Mouse (Mus musculus): ENCODE measurements around the gene Rcn3. TPM values are rescaled to one million over a fixed set of nuclear protein-coding genes. Genes with fewer than 3 reads are reported as not detected.

Rcn3 gene
- polyA plus RNA-seq, 1 experiment from 2014 or later = 326 TPM

DNA sequence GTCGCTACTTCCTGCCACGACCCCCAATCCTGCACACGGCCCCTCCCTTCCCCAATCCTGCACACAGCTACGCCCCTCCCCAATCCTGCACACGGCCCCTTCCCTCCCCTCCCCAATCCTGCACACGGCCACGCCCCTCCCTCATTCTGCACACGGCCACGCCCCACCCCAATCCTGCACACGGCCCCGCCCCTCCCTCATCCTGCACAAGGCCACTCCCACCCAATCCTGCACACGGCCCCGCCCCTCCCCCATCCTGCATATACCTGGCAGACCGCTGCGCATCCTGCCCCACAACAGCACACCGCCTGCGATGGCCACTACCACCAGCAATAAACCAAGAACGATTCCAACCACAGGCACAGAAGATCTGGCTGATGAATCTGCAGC lies 1.5 kb upstream of the Rcn3 start:
- Histone ChIP-seq H3K36me3 (ENCODE audit: control insufficient read depth, insufficient read depth, low read length) (peaks cover 5% of the 10 kb centered on the region; the same call in 1 of the 2 replicates), H3K9me3 (ENCODE audit: control insufficient read depth, low read length) (no peaks in the 10 kb centered on the region), H3K4me1 (replicated peaks; ENCODE audit: control insufficient read depth, insufficient read depth, low read length) (peaks cover 20% of the 10 kb centered on the region), H3K27me3 (ENCODE audit: control insufficient read depth, insufficient read depth, low read depth, low read length) (no peaks in the 10 kb centered on the region), H3K4me2 (ENCODE audit: low read depth, low read length) (no peak overlapping the region), H3K27ac (ENCODE audit: low read length) (no peak overlapping the region), H3K9ac (ENCODE audit: low read length) (no peak overlapping the region), H3K4me3 (ENCODE audit: low read length) (no peak overlapping the region)
- WGBS = 33% methylated on average over 16 of the region's 18 CpGs
- no peak for ATAC-seq (ENCODE audit: low read depth)

GRCm38 (mm10) chr7:45092828-45093515 lies 951 bp upstream of the Rcn3 start:
- no peaks in the 10 kb centered on the region for H3K9me3 ChIP-seq (ENCODE audit: control insufficient read depth, low read length)
- 0 out of 2 replicates have a peak overlapping the region, but pooled peaks have one; percentile 17 for H3K4me2 ChIP-seq (ENCODE audit: low read depth, low read length)
- peaks cover 10% of the 10 kb centered on the region for H3K36me3 ChIP-seq (ENCODE audit: control insufficient read depth, insufficient read depth, low read length)
- H3K27me3 ChIP-seq (ENCODE audit: control insufficient read depth, insufficient read depth, low read depth, low read length) = no peaks in the 10 kb centered on the region
- H3K4me3 ChIP-seq (ENCODE audit: low read length) = no peak overlapping the region
- no peak for ATAC-seq (ENCODE audit: low read depth)
- WGBS = 44% methylated on average over 12 of the region's 12 CpGs
- peak overlapping the region; percentile 43; the same call in 1 of the 2 replicates for H3K9ac ChIP-seq (ENCODE audit: low read length)
- H3K4me1 ChIP-seq (replicated peaks; ENCODE audit: control insufficient read depth, insufficient read depth, low read length) = peaks cover 20% of the 10 kb centered on the region
- H3K27ac ChIP-seq (ENCODE audit: low read length) = peak overlapping the region; percentile 58

GRCm38 (mm10) chr7:45091001-45091990 lies 725 bp downstream of the Rcn3 start:
- peaks cover 22% of the 10 kb centered on the region for H3K36me3 ChIP-seq (ENCODE audit: control insufficient read depth, insufficient read depth, low read length)
- H3K4me1 ChIP-seq (replicated peaks; ENCODE audit: control insufficient read depth, insufficient read depth, low read length) = peaks cover 20% of the 10 kb centered on the region
- peak overlapping the region; percentile 81 for H3K27ac ChIP-seq (ENCODE audit: low read length)
- peak; percentile 62 for ATAC-seq (ENCODE audit: low read depth)
- H3K9ac ChIP-seq (ENCODE audit: low read length) = peak overlapping the region; percentile 80
- WGBS = 7% methylated on average over 35 of the region's 35 CpGs
- no peaks in the 10 kb centered on the region for H3K9me3 ChIP-seq (ENCODE audit: control insufficient read depth, low read length)
- H3K27me3 ChIP-seq (ENCODE audit: control insufficient read depth, insufficient read depth, low read depth, low read length) = no peaks in the 10 kb centered on the region
- peak overlapping the region; percentile 74 for H3K4me2 ChIP-seq (ENCODE audit: low read depth, low read length)
- peak overlapping the region; percentile 64 for H3K4me3 ChIP-seq (ENCODE audit: low read length)

- H3K27ac ChIP-seq (ENCODE audit: low read length) = peak overlapping the region; percentile 81
- H3K4me1 ChIP-seq (replicated peaks; ENCODE audit: control insufficient read depth, insufficient read depth, low read length) = peaks cover 20% of the 10 kb centered on the region
- peak overlapping the region; percentile 64 for H3K4me3 ChIP-seq (ENCODE audit: low read length)
- peak overlapping the region; percentile 74 for H3K4me2 ChIP-seq (ENCODE audit: low read depth, low read length)
- H3K27me3 ChIP-seq (ENCODE audit: control insufficient read depth, insufficient read depth, low read depth, low read length) = no peaks in the 10 kb centered on the region
- H3K9ac ChIP-seq (ENCODE audit: low read length) = peak overlapping the region; percentile 80
- no peak for ATAC-seq (ENCODE audit: low read depth)
- no peaks in the 10 kb centered on the region for H3K9me3 ChIP-seq (ENCODE audit: control insufficient read depth, low read length)
- 69% methylated on average over 13 of the region's 13 CpGs for WGBS
- H3K36me3 ChIP-seq (ENCODE audit: control insufficient read depth, insufficient read depth, low read length) = peaks cover 27% of the 10 kb centered on the region
Measured at GRCm38 (mm10) chr7:45090251-45090977, 1.6 kb downstream of the Rcn3 start.

- H3K27me3 ChIP-seq (ENCODE audit: control insufficient read depth, insufficient read depth, low read depth, low read length) = no peaks in the 10 kb centered on the region
- H3K36me3 ChIP-seq (ENCODE audit: control insufficient read depth, insufficient read depth, low read length) = peaks cover 32% of the 10 kb centered on the region
- no peak overlapping the region for H3K4me2 ChIP-seq (ENCODE audit: low read depth, low read length)
- no peak for ATAC-seq (ENCODE audit: low read depth)
- no peak overlapping the region for H3K27ac ChIP-seq (ENCODE audit: low read length)
- 89% methylated on average over 17 of the region's 17 CpGs for WGBS
- no peak overlapping the region for H3K4me3 ChIP-seq (ENCODE audit: low read length)
- peaks cover 19% of the 10 kb centered on the region for H3K4me1 ChIP-seq (replicated peaks; ENCODE audit: control insufficient read depth, insufficient read depth, low read length)
- H3K9me3 ChIP-seq (ENCODE audit: control insufficient read depth, low read length) = no peaks in the 10 kb centered on the region
- H3K9ac ChIP-seq (ENCODE audit: low read length) = no peak overlapping the region
Measured at GRCm38 (mm10) chr7:45088597-45088996, 3.4 kb downstream of the Rcn3 start.

GRCm38 (mm10) chr7:45086084-45086483 lies 5.9 kb downstream of the Rcn3 start:
- WGBS = 78% methylated on average over 4 of the region's 4 CpGs
- peaks cover 38% of the 10 kb centered on the region for H3K36me3 ChIP-seq (ENCODE audit: control insufficient read depth, insufficient read depth, low read length)
- no peaks in the 10 kb centered on the region for H3K9me3 ChIP-seq (ENCODE audit: control insufficient read depth, low read length)

DNA sequence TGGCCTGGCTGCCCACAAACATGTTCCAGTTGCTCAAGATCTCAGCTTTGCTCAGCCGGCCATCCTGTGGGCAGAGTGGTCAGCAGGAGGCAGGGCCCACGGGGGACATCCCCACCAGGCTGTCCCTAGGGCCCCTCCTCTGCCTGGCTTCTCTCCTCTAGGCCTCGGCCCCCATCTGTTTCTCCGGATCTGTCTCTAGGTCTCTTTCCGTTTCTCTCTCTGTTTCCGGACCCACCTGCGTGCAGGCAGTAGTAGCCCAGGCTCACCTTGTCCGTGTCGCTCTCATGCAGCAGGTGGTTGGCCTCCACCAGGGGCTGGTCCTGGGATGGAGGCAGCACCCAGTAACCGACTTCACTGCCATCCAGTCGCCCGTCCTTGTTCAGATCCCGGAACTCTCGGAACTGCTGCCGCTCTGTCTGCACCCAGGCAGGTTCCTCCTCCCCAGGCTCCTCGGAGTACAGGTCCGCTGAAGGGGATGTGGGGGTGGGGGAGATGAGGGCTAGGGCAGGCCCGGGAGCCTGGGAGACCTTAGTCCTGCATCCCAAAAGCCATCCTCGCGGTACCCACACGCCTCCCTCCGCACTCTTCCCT lies 8.6 kb downstream of the Rcn3 start:
- H3K9ac ChIP-seq (ENCODE audit: low read length) = peak overlapping the region; percentile 13; the same call in 1 of the 2 replicates
- 0 out of 2 replicates have a peak overlapping the region, but pooled peaks have one; percentile 16 for H3K27ac ChIP-seq (ENCODE audit: low read length)
- no peak for ATAC-seq (ENCODE audit: low read depth)
- H3K9me3 ChIP-seq (ENCODE audit: control insufficient read depth, low read length) = no peaks in the 10 kb centered on the region
- no peak overlapping the region for H3K4me3 ChIP-seq (ENCODE audit: low read length)
- no peak overlapping the region for H3K4me2 ChIP-seq (ENCODE audit: low read depth, low read length)
- H3K27me3 ChIP-seq (ENCODE audit: control insufficient read depth, insufficient read depth, low read depth, low read length) = no peaks in the 10 kb centered on the region
- WGBS = 75% methylated on average over 22 of the region's 22 CpGs
- H3K4me1 ChIP-seq (replicated peaks; ENCODE audit: control insufficient read depth, insufficient read depth, low read length) = peaks cover 7% of the 10 kb centered on the region; the same call in 1 of the 2 replicates
- peaks cover 34% of the 10 kb centered on the region for H3K36me3 ChIP-seq (ENCODE audit: control insufficient read depth, insufficient read depth, low read length)

More at GRCm38 (mm10) chr7:45086084-45086483, 5.9 kb downstream of the Rcn3 start:
- Histone ChIP-seq H3K27ac (ENCODE audit: low read length) (no peak overlapping the region), H3K4me3 (ENCODE audit: low read length) (no peak overlapping the region), H3K4me1 (replicated peaks; ENCODE audit: control insufficient read depth, insufficient read depth, low read length) (peaks cover 13% of the 10 kb centered on the region), H3K27me3 (ENCODE audit: control insufficient read depth, insufficient read depth, low read depth, low read length) (no peaks in the 10 kb centered on the region), H3K9ac (ENCODE audit: low read length) (no peak overlapping the region), H3K4me2 (ENCODE audit: low read depth, low read length) (no peak overlapping the region)
- no peak for ATAC-seq (ENCODE audit: low read depth)

GRCm38 (mm10) chr7:45082401-45083299 lies 9.4 kb downstream of the Rcn3 start:
- 64% methylated on average over 25 of the region's 25 CpGs for WGBS
- H3K4me3 ChIP-seq (ENCODE audit: low read length) = no peak overlapping the region
- peak overlapping the region; percentile 76 for H3K27ac ChIP-seq (ENCODE audit: low read length)
- peak overlapping the region; percentile 45 for H3K9ac ChIP-seq (ENCODE audit: low read length)
- ATAC-seq (ENCODE audit: low read depth) = peak; percentile 30
- peaks cover 30% of the 10 kb centered on the region for H3K36me3 ChIP-seq (ENCODE audit: control insufficient read depth, insufficient read depth, low read length)
- no peaks in the 10 kb centered on the region for H3K27me3 ChIP-seq (ENCODE audit: control insufficient read depth, insufficient read depth, low read depth, low read length)
- H3K4me1 ChIP-seq (replicated peaks; ENCODE audit: control insufficient read depth, insufficient read depth, low read length) = peaks cover 7% of the 10 kb centered on the region; the same call in 1 of the 2 replicates
- 0 out of 2 replicates have a peak overlapping the region, but pooled peaks have one; percentile 14 for H3K4me2 ChIP-seq (ENCODE audit: low read depth, low read length)
- H3K9me3 ChIP-seq (ENCODE audit: control insufficient read depth, low read length) = no peaks in the 10 kb centered on the region
